Mouse (Mus musculus) telencephalon, adult 2 months (tissue): ENCODE results near the gene Mgarp.

ENCODE experiments used
- DNase-seq: peaks from one replicate; pipeline ENCODE4 v3.0.0-alpha.2; 2011; ENCODE audit warnings: low read depth, low spot score

Gene Mgarp

GRCm38 (mm10) chr3:51340552-51341267, 55.8 kb downstream of the Mgarp start, which contains the start of gene Elf2:
Gene Elf2, minus strand, starts transcription at chr3:51340663.
- no peak for DNase-seq

GRCm38 (mm10) chr3:51339734-51340551, 56.6 kb downstream of the Mgarp start:
- DNase-seq, result no peak

GRCm38 (mm10) chr3:51339378-51339733, 57.2 kb downstream of the Mgarp start:
- DNase-seq, result no peak
